Mouse (Mus musculus) lung, postnatal 0 days (tissue): ENCODE data around the gene Lamb1.

ENCODE experiments used
- CTCF ChIP-seq: IDR thresholded peaks from 2 replicates; pipeline ENCODE4 v1.5.1; 2016; ENCODE audit warnings: antibody characterized with exemption, mild to moderate bottlenecking
- EP300 ChIP-seq: IDR thresholded peaks from 2 replicates; pipeline ENCODE4 v1.6.1; 2016; ENCODE audit warnings: antibody characterized with exemption, mild to moderate bottlenecking, control low read depth

DNA sequence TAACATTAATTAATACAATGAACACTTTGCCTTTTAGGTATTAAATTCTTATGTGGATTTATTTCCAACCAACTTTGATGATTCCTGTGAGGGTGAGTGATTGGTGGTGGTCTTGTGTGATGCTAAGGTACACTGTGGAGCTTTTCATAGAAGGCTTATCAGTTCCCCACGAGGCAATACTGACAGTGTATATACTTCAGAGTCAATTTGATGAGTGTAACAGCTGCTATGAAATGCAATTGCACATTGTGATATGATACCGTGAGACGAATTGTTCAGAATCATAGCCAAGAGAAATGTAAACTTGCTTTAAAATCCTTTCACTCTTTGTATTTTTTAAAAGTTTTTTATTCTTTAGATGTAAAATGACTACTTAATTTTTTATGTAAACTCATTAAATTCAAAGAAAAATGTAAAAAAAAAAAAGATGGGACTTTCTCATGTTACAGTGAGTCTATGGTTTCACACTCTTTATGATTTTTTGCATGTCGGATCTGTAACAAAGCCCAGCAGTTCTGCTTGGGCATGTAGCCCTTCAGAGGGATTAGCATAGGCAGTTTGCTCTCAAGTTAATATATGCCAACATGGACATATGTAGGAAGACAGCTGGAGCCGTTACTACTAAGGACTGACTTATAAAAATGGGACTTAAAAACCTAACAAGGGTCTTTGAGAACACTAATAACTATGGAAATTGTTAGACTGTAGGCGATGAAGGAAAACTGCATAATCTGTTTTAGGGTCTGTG is 23.3 kb upstream of the Lamb1 start:
- no peak for TF ChIP-seq CTCF
- no peak for TF ChIP-seq EP300
